Mouse (Mus musculus) gastrocnemius, adult 2 months (tissue): Measurements from ENCODE around the gene Ppp1r35. TPM values are rescaled to one million over a fixed set of nuclear protein-coding genes. Genes with fewer than 3 reads are reported as not detected.
A peak's percentile ranks its signal among the peaks of the same experiment; 100 is the strongest.

Experiments
- DNase-seq: peaks from one replicate; pipeline ENCODE4 v3.0.0; 2022
- H3K27ac ChIP-seq: fragments of 200-600 bp; 2 replicates; pipeline ENCODE4 v1.8.1; 2022; ENCODE audit warnings: mild to moderate bottlenecking
- H3K4me3 ChIP-seq: fragments of 200-600 bp; 2 replicates; pipeline ENCODE4 v1.8.1; 2022; ENCODE audit warnings: mild to moderate bottlenecking, moderate library complexity
- CTCF ChIP-seq: fragments of 200-600 bp; IDR thresholded peaks from 2 replicates; pipeline ENCODE4 v1.8.1; 2022; ENCODE audit warnings: antibody characterized with exemption, mild to moderate bottlenecking, moderate library complexity
- intact Hi-C: fragments of 180-260 bp; cut with DNase I; formaldehyde crosslinking; loops from one replicate; pipeline ENCODE4 v1.15.1; 2025
- long read RNA-seq, 2 experiments: library from polyadenylated mRNA; stranded (forward); transcript quantifications; one replicate each; pipeline ENCODE4 v2.0.0; 2021
- total RNA-seq, 2 experiments: library from RNA; stranded (reverse); gene quantifications; 2 replicates each; pipeline ENCODE4 v1.2.3; 2021

The Ppp1r35 gene
- 1 to 10 TPM; 5.4 to 6.9 TPM for total RNA-seq
- long read RNA-seq, experiment 1, partial matches to known transcripts, result 1 of 9 reads
- long read RNA-seq, experiment 1, other reads (novel, unspliced or antisense), result 4 of 9 reads
- long read RNA-seq, experiment 2, transcript Ppp1r35-201 (4 exons, 956 nt), result major isoform, 5 of 7 reads
- long read RNA-seq, experiment 2, partial matches to known transcripts, result 0 of 7 reads
- long read RNA-seq, experiment 2, other reads (novel, unspliced or antisense), result 2 of 7 reads

GRCm38 (mm10) chr5:137778635-137779034 is at the start of gene Ppp1r35:
Gene Ppp1r35, plus strand, starts transcription at chr5:137778849.
- peak; percentile 97 for DNase-seq
- intact Hi-C loops, result loop anchor here (2.0 kb wide), 1 partner anchor 246 kb away; the partner anchor contains the start of genes Epo and Gnb2
- TF ChIP-seq CTCF, result no peak
- Histone ChIP-seq H3K4me3 (peak within 1 kb of the TSS; percentile 97), H3K27ac (peak within 1 kb of the TSS; percentile 96)

- intact Hi-C loops, result no loop called here
These were observed 44.9 kb upstream of the Ppp1r35 start for GRCm38 (mm10) chr5:137733638-137734288.

GRCm38 (mm10) chr5:137734289-137735061 is 44.2 kb upstream of the Ppp1r35 start:
- intact Hi-C loops, result loop anchor here (5.0 kb wide), 1 partner anchor 47 kb away; no protein-coding TSS in a partner anchor
- Histone ChIP-seq H3K4me3 (no peak overlapping the region), H3K27ac (no peak overlapping the region)
- TF ChIP-seq CTCF, result no peak
- DNase-seq, result no peak

More at GRCm38 (mm10) chr5:137733638-137734288, 44.9 kb upstream of the Ppp1r35 start:
- no peak overlapping the region for H3K4me3 ChIP-seq
- DNase-seq, result no peak
- no peak for TF ChIP-seq CTCF
- no peak overlapping the region for H3K27ac ChIP-seq

- no peak overlapping the region for H3K27ac ChIP-seq
- intact Hi-C loops, result loop anchor here (5.0 kb wide), 1 partner anchor 50 kb away; no protein-coding TSS in a partner anchor
- H3K4me3 ChIP-seq, result no peak overlapping the region
- no peak for TF ChIP-seq CTCF
- DNase-seq, result no peak
These were observed 41.2 kb upstream of the Ppp1r35 start for GRCm38 (mm10) chr5:137737400-137737940.

- DNase-seq, result no peak
- TF ChIP-seq CTCF, result no peak
- H3K27ac ChIP-seq, result no peak overlapping the region
- H3K4me3 ChIP-seq, result no peak overlapping the region
- intact Hi-C loops, result loop anchor here (5.0 kb wide), 1 partner anchor 51 kb away; no protein-coding TSS in a partner anchor
These were observed 40.1 kb upstream of the Ppp1r35 start for GRCm38 (mm10) chr5:137738516-137738915.

- DNase-seq, result no peak
- no peak overlapping the region for H3K27ac ChIP-seq
- H3K4me3 ChIP-seq, result no peak overlapping the region
- no peak for TF ChIP-seq CTCF
- intact Hi-C loops, result loop anchor here (5.0 kb wide), 1 partner anchor 52 kb away; no protein-coding TSS in a partner anchor
These were observed 39.2 kb upstream of the Ppp1r35 start for GRCm38 (mm10) chr5:137739471-137739870.

- intact Hi-C loops, result loop anchor here (10.0 kb wide), 1 partner anchor 236 kb away; the partner anchor contains the start of gene Pop7
- no peak for DNase-seq
- TF ChIP-seq CTCF, result no peak
- Histone ChIP-seq H3K4me3 (peak overlapping the region; percentile 87), H3K27ac (peak overlapping the region; percentile 12; the same call in 1 of the 2 replicates)
These were observed 38.1 kb upstream of the Ppp1r35 start for GRCm38 (mm10) chr5:137740506-137740905.

GRCm38 (mm10) chr5:137741023-137741931 is 37.4 kb upstream of the Ppp1r35 start, which contains the start of gene Nyap1:
Gene Nyap1, minus strand, starts transcription at chr5:137741607.
- intact Hi-C loops, result loop anchor here (10.0 kb wide), 1 partner anchor 236 kb away; the partner anchor contains the start of gene Pop7
- H3K27ac ChIP-seq, result peak within 1 kb of the TSS; percentile 69
- peak; percentile 79 for DNase-seq
- peak within 1 kb of the TSS; percentile 87 for H3K4me3 ChIP-seq
- TF ChIP-seq CTCF, result peak; percentile 91

GRCm38 (mm10) chr5:137742048-137742447 is 36.6 kb upstream of the Ppp1r35 start:
- H3K27ac ChIP-seq, result no peak overlapping the region
- no peak for TF ChIP-seq CTCF
- peak overlapping the region; percentile 87; the same call in 1 of the 2 replicates for H3K4me3 ChIP-seq
- no peak for DNase-seq
- intact Hi-C loops, result loop anchor here (10.0 kb wide), 1 partner anchor 237 kb away; the partner anchor contains the start of gene Pop7

GRCm38 (mm10) chr5:137742836-137743235 is 35.8 kb upstream of the Ppp1r35 start:
- intact Hi-C loops, result loop anchor here (10.0 kb wide), 1 partner anchor 238 kb away; the partner anchor contains the start of gene Pop7
- Histone ChIP-seq H3K27ac (no peak overlapping the region), H3K4me3 (no peak overlapping the region)
- no peak for TF ChIP-seq CTCF
- no peak for DNase-seq

GRCm38 (mm10) chr5:137744197-137744596 is 34.5 kb upstream of the Ppp1r35 start:
- no peak for TF ChIP-seq CTCF
- intact Hi-C loops, result loop anchor here (10.0 kb wide), 1 partner anchor 239 kb away; the partner anchor contains the start of gene Pop7
- no peak overlapping the region for H3K4me3 ChIP-seq
- DNase-seq, result no peak
- no peak overlapping the region for H3K27ac ChIP-seq
